Mouse (Mus musculus): ENCODE measurements at regions not wholly inside any gene's neighbourhood (a gene's known extent, or its start where the extent isn't known, plus 50 kb on each side); places are given as distances from the start of the nearest gene placed in this dataset.
A peak's percentile ranks its signal among the peaks of the same experiment; 100 is the strongest.

GRCm38 (mm10) chr2:28287210-28287860, 94.5 kb downstream of the Olfm1 start:
- no peak for DNase-seq (ENCODE audit: low spot score in 2 of 2)

- no peak for DNase-seq (ENCODE audit: low spot score in 2 of 2)
These were observed 96.5 kb downstream of the Olfm1 start for GRCm38 (mm10) chr2:28289339-28289738.

GRCm38 (mm10) chr2:28289860-28290471, 97.2 kb downstream of the Olfm1 start:
- no peak for DNase-seq (ENCODE audit: low spot score in 2 of 2)

- DNase-seq (ENCODE audit: low spot score in 2 of 2): no peak
These were observed 101.7 kb downstream of the Olfm1 start for GRCm38 (mm10) chr2:28294509-28294908.

- DNase-seq (ENCODE audit: low spot score in 2 of 2): no peak
These were observed 103.4 kb downstream of the Olfm1 start for GRCm38 (mm10) chr2:28296183-28296582.

- DNase-seq (ENCODE audit: low spot score in 2 of 2): no peak
These were observed 105.9 kb downstream of the Olfm1 start for GRCm38 (mm10) chr2:28298738-28299137.

GRCm38 (mm10) chr2:28299346-28299745, 106.6 kb downstream of the Olfm1 start:
- DNase-seq (ENCODE audit: low spot score in 2 of 2): no peak

- no peak for DNase-seq (ENCODE audit: low spot score in 2 of 2)
These were observed 108.5 kb downstream of the Olfm1 start for GRCm38 (mm10) chr2:28301313-28301712.

GRCm38 (mm10) chr2:28303936-28304335, 111.1 kb downstream of the Olfm1 start:
- no peak for DNase-seq (ENCODE audit: low spot score in 2 of 2)

GRCm38 (mm10) chr2:28304712-28305111, 111.9 kb downstream of the Olfm1 start:
- peak in 1 of 2 experiments; percentile 33 for DNase-seq (ENCODE audit: low spot score in 2 of 2)

- DNase-seq (ENCODE audit: low spot score in 2 of 2): no peak
These were observed 116.3 kb downstream of the Olfm1 start for GRCm38 (mm10) chr2:28309122-28309521.

GRCm38 (mm10) chr2:28312212-28312611, 119.4 kb downstream of the Olfm1 start:
- DNase-seq (ENCODE audit: low spot score in 2 of 2): no peak

GRCm38 (mm10) chr2:28325502-28325901, 121.1 kb upstream of the Ppp1r26 start:
- DNase-seq (ENCODE audit: low spot score in 2 of 2): no peak

GRCm38 (mm10) chr2:28326056-28326455, 120.5 kb upstream of the Ppp1r26 start:
- no peak for DNase-seq (ENCODE audit: low spot score in 2 of 2)

- no peak for DNase-seq (ENCODE audit: low spot score in 2 of 2)
These were observed 119.9 kb upstream of the Ppp1r26 start for GRCm38 (mm10) chr2:28326682-28327081.

GRCm38 (mm10) chr2:28329130-28329529, 117.5 kb upstream of the Ppp1r26 start:
- no peak for DNase-seq (ENCODE audit: low spot score in 2 of 2)

- DNase-seq (ENCODE audit: low spot score in 2 of 2): no peak
These were observed 111.3 kb upstream of the Ppp1r26 start for GRCm38 (mm10) chr2:28335141-28335789.

GRCm38 (mm10) chr2:28335810-28336209, 110.8 kb upstream of the Ppp1r26 start:
- DNase-seq (ENCODE audit: low spot score in 2 of 2): no peak

- no peak for DNase-seq (ENCODE audit: low spot score in 2 of 2)
These were observed 110.0 kb upstream of the Ppp1r26 start for GRCm38 (mm10) chr2:28336349-28337309.

GRCm38 (mm10) chr2:28337561-28337960, 109.0 kb upstream of the Ppp1r26 start:
- DNase-seq (ENCODE audit: low spot score in 2 of 2): no peak

- no peak for DNase-seq (ENCODE audit: low spot score in 2 of 2)
These were observed 105.3 kb upstream of the Ppp1r26 start for GRCm38 (mm10) chr2:28341304-28341703.

- no peak for DNase-seq (ENCODE audit: low spot score in 2 of 2)
These were observed 98.1 kb upstream of the Ppp1r26 start for GRCm38 (mm10) chr2:28348453-28348852.
